Mouse (Mus musculus): ENCODE data around the gene Stn1. TPM values are rescaled to one million over a fixed set of nuclear protein-coding genes. Genes with fewer than 3 reads are reported as not detected.
"Not testable (repeated sequence)": the region's sequence is repeated elsewhere in the genome, so short reads cannot be mapped to it uniquely, and the experiment has no call there.

Gene Stn1
- 23.9 and 24.8 TPM in 2 replicates for polyA plus RNA-seq (2012; rRNA removed)

DNA sequence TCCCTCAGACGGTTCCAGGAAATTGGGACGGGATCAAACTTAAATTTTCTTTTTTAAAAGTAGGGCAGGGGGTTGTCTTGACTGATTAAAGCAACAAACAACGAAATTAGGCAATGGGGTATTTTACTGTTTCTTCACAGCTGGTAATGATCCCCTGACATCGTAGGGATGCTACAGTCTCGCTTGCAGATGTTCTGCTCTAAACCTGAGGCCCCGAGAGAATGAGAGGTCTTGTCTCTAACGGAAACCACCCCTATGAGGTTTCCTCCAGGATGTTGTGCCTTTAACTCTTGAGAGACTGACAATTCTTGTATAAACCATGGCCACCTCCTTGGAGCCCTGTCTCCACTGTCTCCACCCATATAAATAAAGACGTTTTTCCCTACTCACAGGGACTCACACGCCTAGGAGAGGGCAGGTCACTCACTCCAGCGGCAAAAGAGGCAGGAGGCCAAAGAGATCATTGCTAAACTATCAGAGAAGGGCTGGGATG, at the start of gene Stn1:
Gene Stn1, minus strand, starts transcription at position 208 of the 493 bp plus-strand sequence.
- no peak for TF ChIP-seq CTCF (IDR thresholded peaks at IDR 0.05; ENCODE audit: borderline replicate concordance, extremely low read depth, insufficient read depth, insufficient read length)
- no peak for TF ChIP-seq POLR2A (IDR thresholded peaks at IDR 0.05; ENCODE audit: borderline replicate concordance, extremely low read depth, insufficient read depth, insufficient read length, poor library complexity, severe bottlenecking)
- DNase-seq (ENCODE audit: low read depth), result no peak

DNA sequence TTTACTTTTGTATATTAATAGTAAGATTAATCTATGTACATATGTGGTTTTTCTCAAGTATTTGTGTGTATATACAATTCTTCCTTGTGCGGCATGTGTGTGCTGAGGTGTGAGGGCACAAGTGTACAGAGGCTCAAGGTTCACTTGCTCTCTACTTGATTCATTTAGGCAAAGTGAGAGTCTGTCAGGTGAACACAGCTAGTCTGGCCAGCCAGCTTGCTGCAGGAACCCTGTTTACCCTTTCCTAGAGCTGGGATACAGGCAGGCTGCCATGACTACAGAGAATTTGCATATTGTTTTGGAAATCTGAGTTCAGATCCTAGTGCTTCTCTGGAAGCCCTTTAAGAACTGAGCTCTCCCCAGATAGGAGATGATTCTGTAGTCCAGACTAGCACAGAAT, 49.7 kb upstream of the Stn1 start:
- DNase-seq (ENCODE audit: low read depth), result no peak
- TF ChIP-seq POLR2A (IDR thresholded peaks at IDR 0.05; ENCODE audit: borderline replicate concordance, extremely low read depth, insufficient read depth, insufficient read length, poor library complexity, severe bottlenecking) (no peak), CTCF (IDR thresholded peaks at IDR 0.05; ENCODE audit: borderline replicate concordance, extremely low read depth, insufficient read depth, insufficient read length) (no peak)

DNA sequence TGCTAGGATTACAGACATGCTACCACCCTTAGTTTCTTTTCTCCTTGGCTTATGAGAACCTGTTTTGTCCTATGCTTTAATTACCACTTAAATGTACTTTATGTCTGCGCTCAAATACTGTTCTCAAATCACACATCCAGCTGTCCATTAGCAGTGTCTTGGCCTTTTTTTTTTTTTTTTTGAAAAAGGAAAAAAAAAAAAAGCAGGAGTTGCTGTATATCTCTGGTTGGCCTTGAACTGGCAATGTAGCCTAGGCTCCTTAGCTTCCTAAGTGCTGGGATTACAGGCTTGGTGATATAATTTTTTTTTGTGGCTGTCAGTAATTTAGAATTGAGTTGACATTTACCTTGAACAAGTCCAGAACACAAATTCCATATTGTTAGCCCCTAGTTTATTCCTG, 48.5 kb upstream of the Stn1 start:
- no peak for DNase-seq (ENCODE audit: low read depth)
- TF ChIP-seq POLR2A (IDR thresholded peaks at IDR 0.05; ENCODE audit: borderline replicate concordance, extremely low read depth, insufficient read depth, insufficient read length, poor library complexity, severe bottlenecking), result no peak
- TF ChIP-seq CTCF (IDR thresholded peaks at IDR 0.05; ENCODE audit: borderline replicate concordance, extremely low read depth, insufficient read depth, insufficient read length), result no peak

DNA sequence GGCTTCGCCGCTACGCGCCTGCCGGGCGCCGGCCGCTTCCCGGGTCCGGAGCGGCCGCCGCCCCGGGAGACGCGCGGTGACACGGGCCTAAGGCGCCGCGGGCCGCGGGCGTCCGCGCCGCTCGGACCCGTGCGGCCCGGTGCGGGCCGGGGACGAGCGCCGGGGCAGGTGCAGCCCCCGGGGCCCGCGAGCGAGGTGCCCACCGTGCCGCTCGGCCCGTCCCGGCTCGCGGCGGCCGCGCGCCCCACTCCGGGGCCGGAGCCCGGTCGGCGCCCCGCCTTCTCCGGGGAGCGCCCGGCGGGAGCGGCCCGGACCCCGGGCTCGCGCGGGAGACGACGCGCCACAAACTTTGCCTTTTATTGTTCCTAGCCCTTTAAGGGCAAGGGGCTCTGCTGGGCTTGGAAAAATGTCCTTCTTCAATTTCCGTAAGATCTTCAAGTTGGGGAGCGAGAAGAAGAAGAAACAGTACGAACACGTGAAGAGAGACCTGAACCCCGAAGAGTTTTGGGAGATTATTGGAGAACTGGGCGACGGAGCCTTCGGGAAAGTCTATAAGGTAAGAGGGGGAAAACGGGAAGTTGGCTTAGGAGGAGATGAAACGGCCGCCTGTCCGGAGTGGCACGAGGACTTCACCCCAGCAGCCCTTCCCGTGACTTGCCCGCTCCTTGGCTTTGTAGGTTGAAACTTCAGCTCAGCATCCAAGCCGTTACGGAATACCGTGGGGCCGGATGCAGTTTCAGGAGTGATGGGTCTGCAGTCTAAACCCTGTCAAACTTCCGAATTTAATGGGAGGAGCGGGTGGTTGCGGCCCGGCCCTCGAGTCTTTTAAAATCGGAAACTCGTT, 42.7 kb upstream of the Stn1 start:
- no peak for TF ChIP-seq POLR2A (IDR thresholded peaks at IDR 0.05; ENCODE audit: borderline replicate concordance, extremely low read depth, insufficient read depth, insufficient read length, poor library complexity, severe bottlenecking)
- no peak for TF ChIP-seq CTCF (IDR thresholded peaks at IDR 0.05; ENCODE audit: borderline replicate concordance, extremely low read depth, insufficient read depth, insufficient read length)
- DNase-seq (ENCODE audit: low read depth), result peak; percentile 39

DNA sequence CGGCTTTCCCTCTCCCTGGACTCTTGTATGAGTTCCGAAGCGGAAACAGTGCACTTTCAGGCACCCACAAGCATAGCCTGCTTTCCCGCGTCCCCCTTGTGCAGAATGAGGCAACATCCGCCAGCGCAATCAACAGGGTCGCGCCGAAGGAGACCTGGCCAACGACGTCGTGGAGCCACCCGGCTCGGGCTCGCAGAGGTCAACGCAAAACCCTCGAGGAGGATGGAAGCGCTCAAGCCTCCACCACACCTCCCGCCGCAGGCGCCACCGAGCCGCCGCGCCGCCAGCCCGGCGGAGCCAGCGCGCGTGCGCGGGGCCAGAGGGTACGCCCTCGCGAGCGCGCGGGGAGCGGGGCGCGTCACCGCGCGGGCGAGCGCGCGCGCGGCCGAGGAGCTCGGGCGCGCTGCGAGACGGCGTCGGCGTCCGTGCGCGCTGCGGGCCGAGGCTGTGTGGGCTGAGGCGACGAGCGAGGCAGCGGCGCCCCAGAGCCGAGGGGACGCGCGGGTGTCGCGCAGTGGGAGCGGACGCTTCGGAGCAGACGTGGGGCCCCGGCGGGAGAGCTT, 42.0 kb upstream of the Stn1 start, which contains the start of gene Slk:
Gene Slk, plus strand, starts transcription at position 454 of the 563 bp plus-strand sequence.
- no peak for TF ChIP-seq CTCF (IDR thresholded peaks at IDR 0.05; ENCODE audit: borderline replicate concordance, extremely low read depth, insufficient read depth, insufficient read length)
- peak; percentile 96 for TF ChIP-seq POLR2A (IDR thresholded peaks at IDR 0.05; ENCODE audit: borderline replicate concordance, extremely low read depth, insufficient read depth, insufficient read length, poor library complexity, severe bottlenecking)
- peak; percentile 89 for DNase-seq (ENCODE audit: low read depth)

DNA sequence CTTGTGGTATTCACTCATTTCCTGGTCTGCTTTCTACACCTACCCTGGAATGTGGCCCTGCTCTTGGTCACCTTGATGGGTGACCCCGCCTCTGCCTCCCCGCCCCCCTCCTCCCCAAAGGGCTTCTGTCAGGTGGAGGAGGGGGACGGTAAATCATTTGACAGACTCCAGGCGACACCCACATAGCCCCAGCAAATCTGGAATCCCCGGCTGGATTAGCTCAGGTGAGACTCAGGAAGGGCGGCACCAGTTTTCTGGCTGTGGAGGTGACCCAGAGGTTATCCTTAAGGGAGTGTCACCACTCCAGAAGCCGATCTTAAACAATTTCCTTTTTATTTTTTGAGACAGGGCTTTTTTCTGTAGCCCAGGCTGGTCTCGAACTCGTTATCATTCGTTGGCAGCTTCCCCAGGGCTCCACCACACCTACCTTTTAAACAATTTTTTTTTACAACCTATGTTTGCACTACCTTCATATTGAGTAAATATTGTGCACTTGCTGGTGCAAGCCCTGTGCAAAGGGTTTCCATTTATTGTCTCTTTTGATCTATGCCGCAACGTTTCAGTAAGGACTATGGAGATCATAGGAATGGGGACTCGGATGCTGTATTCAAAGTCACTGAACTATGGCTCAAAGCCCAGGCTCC, 41.4 kb upstream of the Stn1 start:
- DNase-seq (ENCODE audit: low read depth), result no peak
- no peak for TF ChIP-seq POLR2A (IDR thresholded peaks at IDR 0.05; ENCODE audit: borderline replicate concordance, extremely low read depth, insufficient read depth, insufficient read length, poor library complexity, severe bottlenecking)
- no peak for TF ChIP-seq CTCF (IDR thresholded peaks at IDR 0.05; ENCODE audit: borderline replicate concordance, extremely low read depth, insufficient read depth, insufficient read length)

DNA sequence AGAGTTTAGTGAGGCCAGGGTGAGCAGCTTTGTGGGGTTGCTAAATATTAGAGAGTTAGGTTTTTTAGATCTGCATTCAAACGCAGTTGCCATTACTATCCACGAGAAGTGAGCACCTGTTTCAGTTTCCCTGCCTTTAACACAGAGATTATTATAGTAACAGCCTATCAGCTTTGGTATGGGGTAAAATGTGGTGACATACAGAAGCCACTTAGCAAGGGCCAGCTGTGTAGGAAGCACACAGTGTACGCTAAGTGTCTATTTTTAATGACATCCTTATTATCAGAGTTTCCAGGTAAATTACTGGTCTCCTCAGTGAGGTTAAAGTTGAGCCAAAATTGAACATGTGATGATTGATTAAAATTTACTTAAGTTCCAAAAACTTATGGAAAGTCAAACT, 36.4 kb upstream of the Stn1 start:
- no peak for DNase-seq (ENCODE audit: low read depth)
- TF ChIP-seq CTCF (IDR thresholded peaks at IDR 0.05; ENCODE audit: borderline replicate concordance, extremely low read depth, insufficient read depth, insufficient read length) (no peak), POLR2A (IDR thresholded peaks at IDR 0.05; ENCODE audit: borderline replicate concordance, extremely low read depth, insufficient read depth, insufficient read length, poor library complexity, severe bottlenecking) (no peak)

DNA sequence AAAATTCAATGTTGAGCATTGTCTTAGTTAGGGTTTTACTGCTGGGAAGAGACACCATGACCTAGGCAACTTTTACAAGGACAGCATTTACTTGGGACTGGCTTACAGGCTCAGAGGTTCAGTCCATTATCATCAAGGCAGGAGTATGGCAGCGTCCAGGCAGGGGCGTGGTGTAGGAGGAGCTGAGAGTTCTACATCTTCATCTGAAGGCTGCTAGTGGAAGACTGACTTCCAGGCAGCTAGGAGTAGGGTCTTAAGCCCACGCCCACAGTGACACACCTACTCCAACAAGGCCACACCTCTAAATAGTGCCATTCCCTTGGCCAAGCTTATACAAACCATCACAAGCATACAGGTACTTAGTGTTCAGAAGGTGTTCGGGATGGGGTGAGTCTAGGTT, 34.7 kb upstream of the Stn1 start:
- DNase-seq (ENCODE audit: low read depth), result not testable (repeated sequence)

DNA sequence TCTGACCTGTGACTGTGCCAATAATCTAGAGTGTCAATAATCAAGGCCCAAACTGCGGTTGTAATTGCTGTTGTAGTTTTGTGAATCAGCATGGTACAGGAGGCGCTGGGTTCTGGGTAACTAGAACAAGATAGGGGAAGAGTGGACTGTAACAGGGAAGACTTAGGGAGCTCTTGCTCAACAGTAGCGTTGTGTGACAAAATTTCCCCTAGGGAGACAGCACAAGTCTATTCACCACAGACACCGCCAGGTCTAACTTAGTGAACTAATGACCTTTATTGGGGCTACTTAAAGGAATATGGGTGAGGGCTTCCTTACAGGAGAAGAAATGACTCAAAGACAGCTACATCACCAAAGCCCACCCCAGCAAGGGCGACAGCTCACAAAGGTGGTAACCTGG, 32.7 kb upstream of the Stn1 start:
- TF ChIP-seq POLR2A (IDR thresholded peaks at IDR 0.05; ENCODE audit: borderline replicate concordance, extremely low read depth, insufficient read depth, insufficient read length, poor library complexity, severe bottlenecking) (no peak), CTCF (IDR thresholded peaks at IDR 0.05; ENCODE audit: borderline replicate concordance, extremely low read depth, insufficient read depth, insufficient read length) (no peak)
- no peak for DNase-seq (ENCODE audit: low read depth)

DNA sequence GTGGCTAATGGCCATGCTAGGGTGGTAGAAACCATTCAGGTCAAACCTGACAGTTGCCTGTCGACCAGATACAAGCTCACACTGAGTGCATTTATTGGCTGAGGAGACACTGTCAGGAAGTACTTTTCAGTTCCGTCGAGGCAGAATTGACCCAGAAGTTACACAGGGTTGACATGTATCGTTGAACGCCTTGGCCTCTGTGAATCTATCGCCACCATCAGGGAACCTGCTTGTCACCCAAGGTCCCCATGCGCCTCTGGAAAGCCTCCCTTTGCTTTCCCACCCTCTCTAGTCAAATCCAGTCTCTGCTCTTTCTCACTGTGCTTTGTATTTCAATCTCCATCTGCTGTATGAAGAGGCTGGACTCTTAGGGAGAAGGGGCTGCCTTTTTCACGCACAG, 28.7 kb upstream of the Stn1 start:
- TF ChIP-seq POLR2A (IDR thresholded peaks at IDR 0.05; ENCODE audit: borderline replicate concordance, extremely low read depth, insufficient read depth, insufficient read length, poor library complexity, severe bottlenecking), result no peak
- TF ChIP-seq CTCF (IDR thresholded peaks at IDR 0.05; ENCODE audit: borderline replicate concordance, extremely low read depth, insufficient read depth, insufficient read length), result no peak
- no peak for DNase-seq (ENCODE audit: low read depth)

DNA sequence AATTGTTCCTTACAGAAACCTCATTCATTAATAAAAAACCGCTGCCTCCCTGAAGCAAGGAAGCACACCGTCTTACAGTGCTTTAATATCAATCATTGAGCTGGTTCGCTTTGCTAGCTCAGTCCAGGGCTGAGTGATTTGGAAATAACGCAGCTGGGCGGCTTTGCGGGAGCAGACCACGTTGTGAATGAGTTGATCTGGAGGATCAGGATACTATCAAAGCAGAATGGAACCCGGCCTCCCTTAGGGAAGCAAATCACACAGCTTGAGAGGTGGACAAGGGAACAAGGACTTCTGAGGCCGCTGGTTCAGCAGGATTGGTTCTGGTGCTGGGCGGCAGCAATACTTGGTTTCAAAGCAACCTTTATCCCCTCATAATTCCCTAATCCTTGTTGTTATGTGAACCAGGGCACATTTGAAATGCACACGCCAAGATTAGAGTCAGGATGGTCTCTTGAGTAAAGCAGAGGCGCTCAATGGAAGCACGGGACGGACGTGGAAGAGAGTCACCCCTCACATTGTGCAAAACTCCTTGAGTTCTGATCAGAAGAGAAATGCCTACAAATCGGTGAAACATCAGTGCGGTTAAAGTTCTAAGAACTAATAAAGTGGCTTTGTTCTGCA, 27.8 kb upstream of the Stn1 start:
- peak; percentile 67 for DNase-seq (ENCODE audit: low read depth)
- TF ChIP-seq CTCF (IDR thresholded peaks at IDR 0.05; ENCODE audit: borderline replicate concordance, extremely low read depth, insufficient read depth, insufficient read length) (no peak), POLR2A (IDR thresholded peaks at IDR 0.05; ENCODE audit: borderline replicate concordance, extremely low read depth, insufficient read depth, insufficient read length, poor library complexity, severe bottlenecking) (no peak)

Data from brain, embryonic 14.5 days (tissue).